Comparison of ENCODE assay signal across 21 mouse cellular contexts in the genomic region with DNA sequence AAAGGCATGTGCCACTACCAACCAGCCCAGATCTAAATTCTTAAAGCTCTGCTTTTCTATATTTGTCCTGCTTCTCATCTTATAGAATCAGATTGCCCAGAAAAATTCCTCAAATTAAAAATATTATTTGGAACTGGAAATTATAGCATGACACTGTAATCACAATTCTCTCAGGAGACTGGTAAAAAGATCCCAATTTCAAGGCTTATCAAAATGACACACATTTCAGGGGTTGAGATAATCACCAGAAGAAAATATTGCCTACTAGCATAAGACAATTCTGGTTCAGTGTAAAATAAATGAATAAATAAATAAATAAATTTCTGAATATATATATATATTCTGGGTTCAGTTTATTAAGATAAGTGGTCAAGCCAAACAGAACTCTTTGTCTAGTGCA.
"Had no signal": no experiment of that assay in that cellular context is flagged by ENCODE, and none has a peak within 500 bp of the region (broad histone marks: within the 10 kb centered on the region; RNA-seq: fewer than 3 reads in every experiment).

No protein-coding gene starts in this region.

- DNase-seq: kidney, adult 18-20 months; kidney, postnatal 25 days; layer of hippocampus, adult 9-11 months; lung, adult 18-20 months; lung, postnatal 10 days; lung, postnatal 36 days; retina, postnatal 1 day; right cerebral cortex, postnatal 25 days; spleen, adult 18-20 months; thymus, postnatal 25 days had no signal

- H3K4me2 ChIP-seq: lung, embryonic 15.5 days; midbrain, embryonic 13.5 days; neural tube, embryonic 13.5 days; stomach, embryonic 15.5 days had no signal

- H3K27me3 ChIP-seq: lung, embryonic 15.5 days; megakaryocyte, embryonic 14.5 days; midbrain, embryonic 13.5 days; neural tube, embryonic 13.5 days; stomach, embryonic 15.5 days had no signal

- H3K9me3 ChIP-seq: lung, embryonic 15.5 days; megakaryocyte, embryonic 14.5 days; midbrain, embryonic 10.5 days; midbrain, embryonic 13.5 days; neural tube, embryonic 13.5 days; stomach, embryonic 15.5 days had no signal

- H3K9ac ChIP-seq: lung, embryonic 15.5 days; midbrain, embryonic 13.5 days; neural tube, embryonic 13.5 days; stomach, embryonic 15.5 days had no signal

- H3K4me1 ChIP-seq: lung, embryonic 15.5 days; megakaryocyte, embryonic 14.5 days; midbrain, embryonic 10.5 days; midbrain, embryonic 13.5 days; neural tube, embryonic 13.5 days; stomach, embryonic 15.5 days had no signal

- H3K36me3 ChIP-seq: midbrain, embryonic 10.5 days; stomach, embryonic 15.5 days had no signal

- H3K27ac ChIP-seq: kidney, postnatal 0 days; layer of hippocampus, adult 2 months; lung, embryonic 15.5 days; midbrain, embryonic 10.5 days; midbrain, embryonic 13.5 days; neural tube, embryonic 13.5 days; stomach, embryonic 15.5 days had no signal

- ATAC-seq: intestine, embryonic 16.5 days; midbrain, embryonic 13.5 days; midbrain, embryonic 16.5 days had no signal

- H3K4me3 ChIP-seq: layer of hippocampus, adult 2 months; lung, embryonic 15.5 days; megakaryocyte, embryonic 14.5 days; midbrain, embryonic 10.5 days; midbrain, embryonic 13.5 days; myocyte; neural tube, embryonic 13.5 days; stomach, embryonic 15.5 days had no signal
